Mouse (Mus musculus) neural tube, embryonic 10.5 days (tissue): ENCODE results near the gene Samd7.
A peak's percentile ranks its signal among the peaks of the same experiment; 100 is the strongest.
"Not testable (repeated sequence)": the region's sequence is repeated elsewhere in the genome, so short reads cannot be mapped to it uniquely, and the experiment has no call there.

Source experiments
- DNase-seq: peaks from one replicate; pipeline ENCODE4 v3.0.0-alpha.2; 2017; ENCODE audit warnings: low spot score; ENCODE audit errors: extremely low spot score

Samd7 gene

GRCm38 (mm10) chr3:30746006-30746405 is at the start of gene Samd7:
Gene Samd7, plus strand, starts transcription at chr3:30746293.
- no peak for DNase-seq

DNA sequence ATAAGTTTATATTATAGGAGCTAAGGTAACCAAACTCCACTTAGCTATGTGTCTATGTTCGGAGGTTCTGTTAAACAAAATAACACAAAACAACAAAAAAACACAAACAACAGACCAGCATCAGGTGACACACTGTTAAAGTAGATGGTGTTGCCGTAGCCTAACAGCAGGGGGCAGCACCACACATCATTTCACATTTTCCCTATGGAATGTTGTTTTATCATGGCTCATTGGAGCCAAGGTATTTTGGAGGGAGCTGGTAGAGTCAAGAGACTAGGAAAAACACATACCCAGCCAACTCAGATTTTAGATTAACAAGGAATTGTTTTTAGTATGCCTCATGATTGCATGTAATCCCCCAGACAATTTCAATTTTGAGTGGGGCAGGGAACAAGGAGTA is 49.7 kb upstream of the Samd7 start:
- peak; percentile 73 for DNase-seq

- no peak for DNase-seq
These were observed 48.2 kb upstream of the Samd7 start for GRCm38 (mm10) chr3:30697891-30698290.

DNA sequence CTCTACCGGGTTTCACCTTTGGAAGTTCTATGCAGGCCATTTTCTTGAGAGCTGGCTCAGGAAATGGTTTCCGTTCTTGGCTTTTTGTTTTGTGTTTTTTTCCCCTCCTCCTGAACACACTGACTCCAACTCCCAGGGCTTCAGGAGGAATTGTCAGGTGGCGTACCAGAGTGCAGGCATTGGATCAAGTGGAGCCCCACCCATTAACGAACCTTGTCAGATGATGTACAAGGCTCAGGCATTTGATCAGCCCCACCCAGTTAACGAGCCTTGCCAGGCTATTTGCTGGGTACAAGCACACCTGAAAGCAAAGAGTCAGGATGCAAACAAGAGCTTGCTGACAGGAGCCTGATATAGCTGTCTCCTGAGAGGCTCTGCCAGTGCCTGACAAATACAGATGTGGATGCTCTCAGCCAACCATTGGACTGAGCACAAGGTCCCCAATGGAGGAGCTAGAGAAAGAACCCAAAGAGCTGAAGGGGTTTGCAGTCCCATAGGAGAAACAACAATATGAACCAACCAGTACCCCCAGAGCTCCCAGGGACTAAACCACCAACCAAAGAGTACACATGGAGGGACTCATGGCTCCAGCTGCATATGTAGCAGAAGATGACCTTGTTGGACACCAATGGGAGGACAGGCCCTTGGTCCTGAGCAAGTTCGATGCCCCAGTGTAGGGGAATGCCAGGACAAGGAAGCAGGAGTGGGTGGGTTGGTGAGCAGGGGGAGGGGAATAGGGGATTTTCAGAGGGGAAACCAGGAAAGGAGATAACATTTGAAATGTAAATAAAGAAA is 46.2 kb upstream of the Samd7 start, which contains the start of gene Lrrc31:
TSS of gene Lrrc31 (minus strand) at position 133 of the 795 bp plus-strand sequence.
- not testable (repeated sequence) for DNase-seq

DNA sequence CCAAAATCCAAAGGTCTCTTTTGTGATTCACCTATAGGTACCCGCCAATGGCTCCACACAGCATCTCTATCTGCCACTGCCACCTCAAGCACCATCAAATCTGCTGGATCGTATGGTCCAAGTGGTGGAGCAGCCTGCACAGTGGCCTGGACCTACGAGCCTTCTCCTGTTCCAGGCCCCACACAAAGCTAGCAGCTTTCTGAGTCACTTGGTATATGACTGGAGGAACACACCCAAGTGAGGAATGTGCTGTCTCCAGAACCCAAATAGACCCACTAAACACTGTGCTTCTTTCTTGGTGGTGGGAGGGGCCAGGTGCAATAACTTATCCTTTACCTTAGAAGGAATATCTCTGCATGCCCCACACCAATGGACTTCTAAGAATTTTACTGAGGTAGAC is 40.1 kb upstream of the Samd7 start:
- no peak for DNase-seq

DNA sequence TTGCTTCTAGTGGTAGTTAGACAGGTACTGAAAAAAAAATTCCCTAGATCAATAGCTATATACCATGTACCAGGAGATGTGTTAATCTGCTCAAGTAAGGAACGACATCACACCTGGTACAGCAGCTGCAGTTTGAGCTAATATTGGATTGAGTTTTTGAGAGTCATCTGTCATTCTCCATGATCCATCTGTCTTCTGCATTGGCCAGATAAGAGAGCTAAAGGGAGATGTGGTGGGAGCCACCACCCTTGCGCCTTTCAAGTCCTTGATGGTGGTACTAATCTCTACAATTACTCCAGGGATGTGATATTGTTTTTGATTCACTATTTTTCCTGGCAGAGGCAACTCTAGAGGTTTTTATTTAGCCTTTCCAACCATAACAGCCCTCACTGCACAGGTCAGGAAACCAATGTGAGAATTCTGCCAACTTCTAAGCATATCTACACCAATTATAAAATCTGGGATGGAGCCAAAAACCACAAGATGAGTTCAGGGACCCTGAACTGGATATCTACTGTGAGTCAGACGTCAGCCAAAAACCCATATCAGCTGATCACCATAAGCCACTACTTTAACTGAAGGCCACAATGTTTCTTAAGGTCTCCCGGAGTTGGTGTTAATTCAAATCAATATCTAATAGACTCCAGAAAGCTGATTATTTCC is 39.3 kb upstream of the Samd7 start:
- no peak for DNase-seq

DNA sequence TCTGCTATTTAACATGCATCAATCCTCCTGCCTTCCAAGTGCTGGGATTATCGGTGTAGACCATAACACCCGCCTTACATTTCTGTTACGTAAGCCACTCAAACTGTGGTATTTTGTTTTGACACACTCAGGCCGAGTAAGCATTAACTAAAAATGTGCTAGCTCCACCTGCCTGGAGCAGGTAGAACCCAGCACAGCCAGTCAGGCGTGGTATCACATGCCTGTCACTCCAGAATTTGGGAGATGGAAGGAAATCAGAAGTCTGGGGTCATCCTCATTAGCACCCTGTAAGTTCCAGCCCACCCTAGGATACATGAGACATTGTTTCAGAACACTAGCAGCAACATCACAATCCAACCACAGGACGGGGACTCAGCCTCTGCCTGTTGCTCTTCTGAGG is 35.9 kb upstream of the Samd7 start:
- no peak for DNase-seq

- DNase-seq = no peak
These were observed 32.8 kb upstream of the Samd7 start for GRCm38 (mm10) chr3:30713334-30713733.

DNA sequence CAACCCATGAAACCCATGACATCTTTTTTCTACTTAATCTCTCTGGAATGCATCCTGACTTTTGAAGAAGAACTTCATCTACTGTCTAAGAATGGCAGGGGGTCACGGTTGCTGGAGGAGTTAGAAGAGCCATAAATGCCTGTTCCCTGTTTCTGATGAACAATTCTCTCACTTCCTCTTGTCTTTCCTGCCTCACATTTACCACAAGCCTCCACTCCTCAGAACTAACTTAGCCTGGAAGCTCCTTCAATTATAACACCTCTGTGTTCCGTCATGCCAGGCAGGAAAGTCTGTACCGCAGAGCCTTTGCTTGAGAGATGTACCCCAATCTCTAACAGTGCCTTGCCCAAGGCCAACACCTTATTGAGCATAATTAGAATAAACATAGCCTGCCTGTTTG is 27.4 kb upstream of the Samd7 start:
- no peak for DNase-seq

GRCm38 (mm10) chr3:30722036-30722435 is 24.1 kb upstream of the Samd7 start:
- no peak for DNase-seq

DNA sequence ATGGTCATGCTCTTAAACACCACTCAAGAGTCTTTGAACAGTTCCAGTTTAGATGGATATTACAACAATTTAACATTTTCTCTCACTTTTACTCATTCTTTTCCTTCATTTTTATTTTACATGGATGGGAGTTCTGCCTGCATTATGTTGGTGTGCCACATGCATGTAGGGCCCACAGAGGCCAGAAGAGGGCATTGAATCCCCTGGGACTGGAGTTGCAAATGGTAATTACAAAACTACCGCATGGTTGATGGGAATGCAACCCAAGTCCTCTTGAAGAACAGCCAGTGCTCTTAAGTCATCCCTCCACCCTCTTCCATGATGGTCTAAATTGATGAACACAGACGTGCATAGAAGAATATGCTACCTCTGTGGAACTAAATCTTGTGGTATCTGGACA is 23.6 kb upstream of the Samd7 start:
- DNase-seq = no peak

DNA sequence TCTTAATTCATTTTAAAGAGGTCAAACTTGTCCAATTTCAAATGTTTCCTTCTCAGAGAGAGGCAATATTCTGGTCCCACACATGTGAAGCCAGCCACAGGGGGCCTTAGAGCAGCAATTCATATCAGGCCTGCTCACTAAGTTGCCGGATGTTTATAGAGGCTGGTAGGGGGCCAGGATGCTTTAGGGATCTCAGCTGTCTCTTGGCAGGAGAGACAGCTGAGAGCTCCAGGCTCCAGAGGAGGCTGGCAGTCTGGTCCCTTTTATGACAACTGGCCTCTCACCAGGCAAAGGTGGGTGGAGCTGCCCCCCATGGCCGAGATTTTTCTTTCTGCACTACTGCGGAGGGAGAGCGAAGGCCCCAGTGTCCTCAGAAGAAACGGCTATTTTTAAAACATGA is 22.9 kb upstream of the Samd7 start:
- no peak for DNase-seq

DNA sequence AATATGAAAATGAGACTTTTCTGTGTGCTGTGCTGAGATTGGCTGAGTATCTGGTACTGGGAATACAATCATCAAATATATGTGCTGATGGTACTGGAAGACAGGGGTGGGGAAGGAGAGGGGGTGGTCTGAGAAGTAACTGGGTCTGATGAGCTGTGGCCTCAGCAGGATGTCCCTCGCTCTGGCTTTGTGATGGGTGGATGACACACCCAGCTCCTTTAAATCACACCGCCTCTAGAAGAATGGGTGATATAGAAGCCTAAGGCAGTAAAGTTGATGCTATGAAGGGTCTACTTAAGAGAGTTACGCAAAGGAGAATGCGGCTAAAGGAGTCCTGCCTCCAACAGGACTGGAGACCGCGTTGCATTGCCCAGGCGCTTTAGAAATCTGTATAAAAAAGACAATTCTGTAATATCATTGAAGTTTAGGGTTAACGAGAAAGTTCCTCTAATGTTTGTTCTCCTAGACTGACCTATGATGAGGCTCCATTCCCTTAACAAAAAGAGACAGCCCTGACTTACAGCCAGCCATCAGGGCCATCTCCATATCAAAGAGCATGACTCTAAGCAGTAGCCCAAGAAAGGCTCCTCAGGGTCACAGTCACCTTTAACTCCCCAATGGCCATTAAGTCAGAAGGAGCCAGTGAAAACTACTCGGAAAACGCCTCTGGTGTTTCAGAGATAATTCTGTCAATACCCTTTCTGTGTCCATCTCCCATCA is 21.8 kb upstream of the Samd7 start:
- no peak for DNase-seq

DNA sequence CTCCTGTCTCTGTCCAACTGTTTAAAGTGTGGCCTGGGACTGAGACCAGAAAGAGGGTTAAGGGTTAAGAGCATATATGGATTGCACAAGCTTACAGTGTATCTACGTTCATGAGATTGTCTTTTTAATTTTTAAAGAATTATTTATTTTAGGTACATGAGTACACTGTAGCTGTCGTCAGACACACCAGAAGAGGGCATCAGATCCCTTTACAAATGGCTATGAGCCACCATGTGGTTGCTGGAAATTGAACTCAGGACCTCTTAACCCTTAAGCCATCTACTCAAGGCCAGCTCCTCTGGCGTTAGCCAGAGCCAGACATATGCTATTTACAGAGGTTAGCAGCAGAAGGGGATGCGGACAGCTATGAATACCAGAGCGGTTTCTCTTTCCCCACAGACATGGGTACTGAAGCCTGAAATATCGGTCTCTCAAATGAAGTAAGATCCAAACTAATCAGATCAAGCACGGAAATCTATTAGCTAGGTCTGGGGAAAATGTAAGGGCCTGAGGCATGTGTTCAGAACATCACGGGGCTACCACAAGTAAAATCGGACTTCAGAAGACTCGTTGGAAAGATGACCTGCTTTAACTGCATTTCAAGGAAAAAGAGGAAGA is 21.1 kb upstream of the Samd7 start:
- no peak for DNase-seq

DNA sequence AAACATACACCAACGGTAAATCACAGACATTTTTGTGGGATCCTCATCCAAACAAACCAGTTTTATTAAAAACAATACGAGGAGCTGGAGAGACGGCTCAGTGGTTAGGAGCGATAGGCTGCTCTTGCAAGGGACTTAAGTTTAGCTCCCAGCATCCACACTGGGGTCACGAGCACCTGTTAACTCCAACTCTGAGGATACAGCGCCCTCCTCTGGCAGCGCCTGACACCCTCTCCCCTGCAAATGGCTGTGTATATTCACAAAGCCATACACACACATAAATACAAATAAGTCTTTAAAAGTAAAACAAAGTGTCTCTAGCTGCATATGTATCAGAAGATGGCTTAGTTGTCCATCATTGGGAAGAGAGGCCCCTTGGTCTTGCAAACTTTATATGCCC is 20.6 kb upstream of the Samd7 start:
- no peak for DNase-seq

- DNase-seq = no peak
These were observed 18.9 kb upstream of the Samd7 start for GRCm38 (mm10) chr3:30727209-30727608.

DNA sequence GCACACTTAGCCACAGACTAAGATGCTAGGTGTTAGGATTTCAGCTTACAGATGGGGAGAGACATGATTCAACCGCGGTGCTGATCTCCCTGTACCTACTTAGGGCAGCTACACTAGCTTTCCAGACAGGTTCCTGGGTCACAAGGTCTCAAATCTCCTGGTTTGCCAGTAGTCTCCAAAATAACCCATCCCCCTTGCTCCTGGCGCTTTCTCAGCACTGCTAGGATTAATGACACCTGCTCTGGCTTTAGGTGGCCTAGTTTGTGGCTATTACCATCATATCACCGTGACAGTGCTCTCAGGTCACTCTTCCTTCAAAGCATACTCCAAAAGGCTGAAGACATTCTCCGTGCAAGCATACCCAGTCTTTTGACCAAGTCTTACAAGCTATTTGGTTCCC is 17.0 kb upstream of the Samd7 start:
- DNase-seq = no peak

GRCm38 (mm10) chr3:30736809-30737208 is 9.3 kb upstream of the Samd7 start:
- no peak for DNase-seq

GRCm38 (mm10) chr3:30741306-30741705 is 4.8 kb upstream of the Samd7 start:
- DNase-seq = no peak

DNA sequence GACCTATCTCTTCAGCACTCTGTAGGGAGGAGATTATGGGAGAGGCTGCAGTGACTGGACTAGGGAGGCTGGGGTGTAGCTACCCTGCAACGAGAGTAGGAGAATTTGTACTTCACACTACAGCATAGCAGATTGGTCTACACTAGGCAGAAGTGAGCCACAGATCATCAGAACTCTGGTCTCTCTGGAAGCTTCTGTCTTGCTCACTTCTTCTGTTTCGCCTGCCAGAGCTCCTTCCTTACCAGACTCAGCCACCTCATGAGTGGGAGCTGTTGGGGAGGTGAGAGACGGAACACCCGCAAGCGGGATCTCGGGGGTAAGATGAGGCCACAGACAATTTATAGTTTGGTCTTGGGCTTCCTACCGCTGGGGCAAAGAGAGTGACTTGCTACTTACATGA is 3.2 kb upstream of the Samd7 start:
- DNase-seq = no peak

DNA sequence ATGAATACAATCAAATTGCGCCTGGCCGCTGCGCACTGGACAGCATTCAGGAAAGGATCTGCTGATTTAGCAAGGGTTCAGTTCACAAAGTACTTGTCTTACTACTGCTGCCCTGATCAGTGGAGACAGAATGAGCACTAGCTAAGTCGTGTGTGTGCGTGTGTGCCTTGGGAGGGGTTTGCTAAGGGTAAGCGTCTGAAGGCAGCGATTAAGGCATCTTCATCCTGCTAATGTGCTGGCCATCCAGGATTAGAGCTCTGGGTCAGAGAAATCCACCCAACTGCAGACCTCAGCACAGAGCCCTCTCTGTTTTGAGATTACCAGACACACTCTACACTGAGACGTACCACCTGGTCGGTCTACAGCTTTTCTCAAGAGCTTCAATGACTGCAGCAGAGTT is 2.2 kb downstream of the Samd7 start:
- DNase-seq = no peak

GRCm38 (mm10) chr3:30754696-30755095 is 8.6 kb downstream of the Samd7 start:
- DNase-seq = no peak
